Mouse (Mus musculus) CD4-positive, CD25-positive, alpha-beta regulatory T cell, adult 2 months (primary cell): ENCODE data around the gene 2700097O09Rik.
"Not testable (repeated sequence)": the region's sequence is repeated elsewhere in the genome, so short reads cannot be mapped to it uniquely, and the experiment has no call there.

Experiments
- DNase-seq: peaks from one replicate; pipeline ENCODE4 v3.0.0-alpha.2; 2012; ENCODE audit warnings: low read depth, low spot score

The 2700097O09Rik gene

GRCm38 (mm10) chr12:55041011-55041410 lies 38.9 kb downstream of the 2700097O09Rik start:
- DNase-seq, result peak; percentile 9

- DNase-seq, result peak; percentile 45
Observed at GRCm38 (mm10) chr12:55027088-55027487, 52.8 kb downstream of the 2700097O09Rik start.

GRCm38 (mm10) chr12:55023284-55023683 lies 56.6 kb downstream of the 2700097O09Rik start:
- DNase-seq, result no peak

DNA sequence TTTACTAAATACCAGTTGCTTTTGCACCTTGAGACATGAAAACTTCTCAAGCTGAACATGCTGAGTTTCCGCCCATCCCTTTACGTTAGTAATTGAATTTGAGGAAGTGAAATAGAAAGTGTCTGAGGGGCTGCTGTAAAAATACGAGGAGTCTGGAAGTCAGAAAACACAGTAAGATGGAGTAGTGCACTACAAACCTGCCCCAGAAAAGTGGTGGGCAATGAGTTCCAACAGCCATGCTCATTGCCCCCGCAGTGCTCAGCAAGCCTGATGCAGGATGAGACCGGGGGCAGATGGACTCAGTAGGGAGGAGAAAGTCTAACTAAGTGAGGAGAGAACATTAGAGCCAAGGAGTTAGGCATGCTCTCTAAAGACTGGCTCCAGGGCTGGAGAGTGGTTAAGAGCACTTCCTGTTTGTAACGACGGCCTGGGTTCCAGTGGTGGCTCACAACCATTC lies 60.5 kb downstream of the 2700097O09Rik start:
- no peak for DNase-seq

GRCm38 (mm10) chr12:55017119-55017721 lies 62.7 kb downstream of the 2700097O09Rik start:
- no peak for DNase-seq

- DNase-seq, result peak; percentile 48
Observed at GRCm38 (mm10) chr12:55016339-55017118, 63.4 kb downstream of the 2700097O09Rik start.

DNA sequence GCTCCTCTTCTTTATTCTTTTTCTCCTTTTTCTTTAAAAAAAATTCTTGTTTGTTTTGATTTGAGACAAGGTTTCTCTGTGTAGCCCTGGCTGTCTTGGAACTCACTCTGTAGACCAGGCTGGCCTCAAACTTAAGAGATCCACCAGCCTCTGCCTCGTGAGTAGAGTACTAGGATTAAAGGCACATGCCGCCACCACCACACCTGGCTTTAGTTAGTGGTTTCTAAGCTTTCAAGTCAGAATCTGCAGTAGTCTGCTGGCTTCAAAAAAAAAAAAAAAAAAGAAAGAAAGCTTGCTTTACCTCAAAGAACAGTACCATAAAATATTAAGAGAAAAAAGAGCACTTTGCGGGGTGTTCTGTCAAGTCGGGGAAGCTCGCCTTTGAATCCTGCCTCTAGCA lies 64.5 kb downstream of the 2700097O09Rik start:
- DNase-seq, result no peak

GRCm38 (mm10) chr12:55013626-55014398 lies 66.1 kb downstream of the 2700097O09Rik start, which contains the start of gene Baz1a:
Gene Baz1a (minus strand): TSS chr12:55014348.
- no peak for DNase-seq

DNA sequence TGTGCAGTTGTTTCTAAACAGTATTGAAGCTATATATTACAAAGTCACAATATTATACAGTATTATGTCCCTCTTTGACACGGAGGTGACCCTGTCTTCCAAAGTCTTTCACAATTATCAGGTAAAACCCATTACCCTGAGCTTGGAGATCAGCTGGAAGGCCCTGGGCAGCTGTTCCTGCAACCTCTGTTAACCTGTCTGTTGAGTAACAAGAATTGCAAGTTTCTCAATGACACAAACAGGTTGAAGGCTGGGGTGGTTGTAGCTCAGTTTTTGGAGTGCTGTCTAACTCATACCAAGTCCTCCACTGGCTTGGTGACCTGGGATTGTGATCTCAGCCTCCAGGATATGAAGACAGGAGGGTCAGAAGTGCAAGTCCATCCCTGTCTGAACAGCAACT lies 66.9 kb downstream of the 2700097O09Rik start:
- DNase-seq, result no peak

DNA sequence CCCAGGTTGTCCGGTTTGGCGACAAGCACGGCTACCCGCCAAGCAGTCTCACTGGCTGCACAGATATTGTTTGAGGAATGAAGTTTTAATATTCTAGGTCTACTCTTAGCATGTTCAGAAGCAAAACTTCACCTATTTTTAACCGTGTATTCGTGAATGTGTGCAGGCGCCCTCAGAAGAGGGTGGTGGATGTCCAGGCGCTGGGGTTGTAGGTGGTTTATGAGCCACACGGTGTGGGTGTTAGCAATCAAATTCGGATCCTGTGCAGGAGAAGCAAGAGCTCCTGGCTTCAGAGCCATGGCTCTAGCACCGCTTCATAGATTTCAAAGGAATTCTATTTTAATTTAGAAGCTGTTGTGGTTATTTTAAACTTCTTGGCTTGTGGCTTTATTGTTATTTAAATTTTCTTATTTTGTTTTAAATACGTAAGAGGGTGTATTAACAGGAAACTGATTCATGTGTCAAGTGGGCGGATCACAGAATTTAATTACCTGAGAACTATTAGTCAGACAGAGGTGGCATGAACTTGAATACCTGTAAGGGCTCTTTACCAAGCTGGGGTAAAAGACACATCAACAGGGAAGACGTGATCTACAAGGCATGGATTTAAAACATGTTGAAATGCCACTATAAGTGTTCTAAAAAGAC lies 72.4 kb downstream of the 2700097O09Rik start:
- DNase-seq, result peak; percentile 36

DNA sequence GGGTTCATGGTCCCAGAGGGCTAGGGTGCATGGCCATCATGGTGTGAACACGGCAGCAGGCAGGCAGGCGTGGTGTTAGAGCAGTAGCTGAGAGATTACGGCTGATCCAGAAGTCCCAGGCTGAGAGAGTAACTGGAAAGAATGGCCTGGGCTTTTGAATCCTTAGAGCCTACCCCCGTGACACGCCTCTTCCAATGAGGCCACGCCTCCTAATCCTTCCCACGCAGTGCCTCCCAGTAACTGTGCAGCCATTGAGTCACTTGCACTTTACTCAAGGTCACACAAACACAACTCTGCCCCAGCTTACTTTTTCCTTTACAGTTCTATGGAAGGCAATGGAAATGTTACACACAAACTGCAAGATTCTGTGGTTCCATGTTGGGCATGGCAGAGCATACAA lies 73.8 kb downstream of the 2700097O09Rik start:
- DNase-seq, result no peak

DNA sequence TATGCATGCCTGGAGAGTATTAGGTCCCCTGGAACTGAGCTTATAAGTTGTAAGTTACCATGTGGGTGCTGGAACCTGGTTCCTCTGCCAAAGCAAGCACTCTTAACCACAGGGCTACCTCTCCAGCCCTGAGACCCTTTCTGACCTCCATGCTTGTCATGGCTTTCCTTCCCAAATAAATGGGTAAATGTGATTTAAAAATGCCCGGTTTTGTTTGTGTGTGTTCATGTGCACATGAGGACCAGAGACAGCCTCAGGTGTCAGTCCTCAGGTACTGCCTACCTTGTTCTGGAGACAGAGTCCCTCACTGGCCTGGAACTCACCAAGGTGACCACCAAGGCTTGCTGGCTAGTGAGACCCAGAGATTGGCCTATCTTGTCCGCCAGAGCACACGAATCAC lies 75.5 kb downstream of the 2700097O09Rik start:
- DNase-seq, result no peak

DNA sequence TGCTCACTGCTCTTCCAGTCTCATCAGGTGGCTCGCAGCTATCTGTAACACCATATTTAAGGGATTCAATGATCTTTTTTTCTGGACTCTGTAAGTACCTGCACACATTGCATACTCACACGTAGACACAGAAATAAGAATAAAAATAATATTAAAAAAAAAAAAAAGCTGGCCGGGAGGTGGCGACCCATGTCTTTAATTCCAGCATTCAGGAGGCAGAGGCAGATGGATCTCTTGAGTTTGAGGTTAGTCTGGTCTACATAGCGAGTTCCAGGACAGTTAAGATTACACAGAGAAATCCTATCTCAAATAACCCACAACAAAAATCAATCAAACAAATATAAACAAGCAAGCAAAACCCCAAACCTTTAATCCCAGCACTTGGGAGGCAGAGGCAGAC lies 76.1 kb downstream of the 2700097O09Rik start:
- no peak for DNase-seq

DNA sequence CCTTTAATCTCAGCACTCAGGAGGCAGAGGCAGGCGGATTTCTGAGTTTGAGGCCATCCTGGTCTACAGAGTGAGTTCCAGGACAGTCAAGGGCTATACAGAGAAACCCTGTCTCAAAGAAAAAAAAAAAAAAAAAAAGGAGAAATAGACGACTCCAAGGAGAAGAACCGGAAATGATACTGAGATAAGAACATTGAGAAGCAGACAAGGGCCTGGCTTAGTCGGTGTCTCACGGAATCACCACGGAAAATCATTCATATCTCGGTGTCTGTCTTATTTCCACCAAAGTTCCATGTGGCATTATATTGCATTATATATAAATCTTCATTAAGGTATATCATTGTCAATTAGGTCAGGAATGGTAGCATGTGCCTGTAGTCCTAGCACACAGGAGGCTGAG lies 77.4 kb downstream of the 2700097O09Rik start:
- not testable (repeated sequence) for DNase-seq

DNA sequence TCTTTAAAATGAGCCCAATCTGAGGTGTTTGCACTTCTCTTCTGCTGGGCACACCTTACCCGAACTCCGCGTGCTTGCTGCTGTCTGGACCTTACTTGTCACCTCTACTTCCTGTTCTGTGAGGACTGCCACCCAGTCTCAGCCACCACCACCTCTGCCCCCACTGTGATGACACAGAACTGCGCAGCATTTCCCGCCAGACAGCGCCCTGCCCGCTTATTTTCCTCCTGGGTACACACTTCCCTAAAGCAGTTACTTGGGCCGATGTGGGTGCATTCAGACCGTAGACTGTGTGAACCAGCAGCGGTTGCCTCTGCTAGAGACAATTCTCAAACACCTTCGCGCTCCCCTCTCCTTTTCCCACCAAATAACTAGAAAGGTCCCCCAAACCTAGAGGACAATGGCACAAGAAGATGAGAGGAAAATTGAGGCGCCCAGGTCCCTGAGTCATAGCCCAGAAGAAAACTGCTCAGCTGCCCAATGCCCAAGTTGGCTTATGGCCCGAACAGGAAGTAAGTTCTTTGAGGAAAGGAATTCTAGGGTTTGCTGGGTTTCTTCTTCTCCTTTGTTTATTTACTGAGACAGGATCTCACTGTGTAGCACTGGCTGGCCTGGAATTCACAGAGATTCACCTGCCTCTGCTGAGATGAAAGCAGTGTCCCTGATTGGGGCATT lies 80.8 kb downstream of the 2700097O09Rik start:
- peak; percentile 75 for DNase-seq

DNA sequence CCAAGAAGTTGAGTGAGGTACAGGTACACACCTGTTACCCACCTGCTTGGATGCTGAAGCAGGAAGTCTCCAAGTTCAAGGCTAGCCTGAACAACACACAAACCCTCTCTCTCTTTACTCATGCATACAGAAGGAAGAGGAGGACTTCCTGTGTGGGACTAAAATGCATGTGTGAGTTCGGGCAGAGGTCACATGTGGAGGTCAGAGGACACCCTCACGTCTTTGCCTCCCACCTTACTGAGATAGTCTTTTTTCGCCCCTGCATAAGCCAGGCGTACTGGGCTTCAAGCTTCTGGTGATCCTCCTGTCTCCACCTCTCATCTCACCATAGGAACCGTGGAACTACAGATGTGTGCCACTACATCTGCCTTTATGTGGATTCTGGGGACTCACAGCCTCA lies 81.5 kb downstream of the 2700097O09Rik start:
- peak; percentile 27 for DNase-seq

GRCm38 (mm10) chr12:54996979-54997474 lies 82.9 kb downstream of the 2700097O09Rik start:
- no peak for DNase-seq

GRCm38 (mm10) chr12:54995965-54996364 lies 83.9 kb downstream of the 2700097O09Rik start:
- DNase-seq, result no peak
